Mouse (Mus musculus) heart, adult 2 months (tissue): ENCODE measurements at regions not wholly inside any gene's neighbourhood (a gene's known extent, or its start where the extent isn't known, plus 50 kb on each side); places are given as distances from the start of the nearest gene placed in this dataset.

Experiments used
- DNase-seq, 2 experiments: peaks; one replicate each; pipeline ENCODE4 v3.0.0; 2021
- H3K27ac ChIP-seq: fragments of 200-600 bp; 2 replicates; pipeline ENCODE4 v1.8.1; 2022
- H3K27me3 ChIP-seq: fragments of 200-500 bp; 2 replicates; pipeline ENCODE4 v1.6.1; 2012; ENCODE audit warnings: mild to moderate bottlenecking, low read length, inconsistent platforms, mixed read lengths; ENCODE audit not compliant: control insufficient read depth, insufficient read depth
- H3K36me3 ChIP-seq: fragments of 200-500 bp; 2 replicates; pipeline ENCODE4 v1.6.1; 2012; ENCODE audit warnings: low read length, inconsistent platforms; ENCODE audit not compliant: control insufficient read depth, insufficient read depth
- H3K4me1 ChIP-seq: fragments of 200-500 bp; 2 replicates; pipeline ENCODE4 v1.6.1; 2011; ENCODE audit warnings: low read length; ENCODE audit not compliant: control insufficient read depth, insufficient read depth
- H3K4me3 ChIP-seq: fragments of 200-600 bp; 2 replicates; pipeline ENCODE4 v1.8.1; 2022
- H3K79me2 ChIP-seq: fragments of 200-500 bp; replicated peaks from 2 replicates; pipeline ENCODE4 v1.6.1; 2012; ENCODE audit warnings: mild to moderate bottlenecking, inconsistent platforms, low read length, moderate library complexity, mixed read lengths; ENCODE audit not compliant: control insufficient read depth, insufficient read depth
- H3K9ac ChIP-seq: fragments of 200-500 bp; 2 replicates; pipeline ENCODE4 v1.6.1; 2012; ENCODE audit warnings: low read depth, mild to moderate bottlenecking, control low read depth, inconsistent platforms, low read length, mixed read lengths
- CTCF ChIP-seq: fragments of 200-600 bp; IDR thresholded peaks from 2 replicates; pipeline ENCODE4 v1.8.1; 2022; ENCODE audit warnings: antibody characterized with exemption, mild to moderate bottlenecking, moderate library complexity
- EP300 ChIP-seq: fragments of 200-500 bp; IDR thresholded peaks from 2 replicates; pipeline ENCODE4 v1.6.1; 2011; ENCODE audit warnings: low read depth, low read length, control low read depth; ENCODE audit not compliant: insufficient read depth
- POLR2A ChIP-seq: fragments of 200-500 bp; IDR thresholded peaks from 2 replicates; pipeline ENCODE4 v1.6.1; 2011; ENCODE audit warnings: mild to moderate bottlenecking, low read depth, low read length, control low read depth; ENCODE audit not compliant: insufficient read depth
- WGBS: fragments of 180-500 bp; shearing (Covaris S2); methylation state at CpG from one replicate; pipeline ENCODE4 v1.1.7; 2018; 5-methylcytosine and 5-hydroxymethylcytosine counted together
- intact Hi-C: fragments of 180-260 bp; cut with DNase I; formaldehyde crosslinking; loops from one replicate; pipeline ENCODE4 v1.15.1; 2025

DNA sequence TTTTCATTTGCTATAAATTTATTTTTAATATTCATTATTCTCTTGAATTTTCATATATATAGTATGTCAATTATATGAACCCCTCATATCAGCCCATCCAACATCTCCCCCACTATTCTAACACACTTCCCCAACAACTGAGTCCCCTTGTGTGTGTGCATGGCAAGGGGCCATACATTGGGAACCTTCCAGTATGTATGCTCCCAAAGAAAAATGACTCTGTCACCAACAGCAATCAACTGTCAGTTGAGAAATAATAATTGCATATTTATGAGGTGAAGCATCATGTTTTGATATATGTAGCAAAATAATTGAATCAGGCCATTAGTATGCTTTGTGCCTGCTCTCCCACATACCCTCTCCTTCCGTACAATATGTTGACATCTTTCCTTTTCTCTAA lies 474.7 kb downstream of the Pdcd6ip start:
- DNase-seq, result no peak
- Histone ChIP-seq H3K27me3 (no peaks in the 10 kb centered on the region), H3K9ac (no peak overlapping the region), H3K27ac (no peak overlapping the region), H3K4me1 (no peaks in the 10 kb centered on the region), H3K79me2 (no peaks in the 10 kb centered on the region), H3K36me3 (no peaks in the 10 kb centered on the region), H3K4me3 (no peak overlapping the region)
- WGBS, result 89% methylated on average over 1 of the region's 1 CpGs
- intact Hi-C loops, result no loop called here
- TF ChIP-seq CTCF (no peak), EP300 (no peak), POLR2A (no peak)

DNA sequence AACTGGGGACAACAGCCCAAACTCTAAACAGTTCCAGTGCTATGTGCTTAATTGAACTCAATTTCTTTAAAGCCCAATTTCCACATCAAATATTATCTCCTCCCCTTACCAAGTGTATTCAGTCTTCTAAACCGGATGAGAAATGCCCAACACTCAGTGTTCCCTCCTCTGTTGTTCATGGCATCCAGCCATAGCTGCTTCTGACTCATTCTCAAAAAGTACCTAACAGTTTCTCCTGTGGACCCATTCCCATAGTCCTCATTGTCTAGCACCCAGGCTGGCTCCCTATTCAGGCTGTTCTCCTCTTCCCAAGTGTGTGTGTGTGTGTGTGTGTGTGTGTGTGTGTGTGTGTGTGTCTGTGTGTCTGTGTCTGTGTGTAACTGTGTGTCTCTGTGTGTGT lies 478.7 kb downstream of the Pdcd6ip start:
- H3K27me3 ChIP-seq, result no peaks in the 10 kb centered on the region
- WGBS, result 64% methylated on average over 1 of the region's 1 CpGs
- intact Hi-C loops, result no loop called here
- no peak overlapping the region for H3K4me3 ChIP-seq
- no peak overlapping the region for H3K9ac ChIP-seq
- no peak for DNase-seq
- no peak overlapping the region for H3K27ac ChIP-seq
- no peaks in the 10 kb centered on the region for H3K79me2 ChIP-seq
- no peaks in the 10 kb centered on the region for H3K36me3 ChIP-seq
- no peak for TF ChIP-seq EP300
- no peak for TF ChIP-seq POLR2A
- TF ChIP-seq CTCF, result no peak
- no peaks in the 10 kb centered on the region for H3K4me1 ChIP-seq

DNA sequence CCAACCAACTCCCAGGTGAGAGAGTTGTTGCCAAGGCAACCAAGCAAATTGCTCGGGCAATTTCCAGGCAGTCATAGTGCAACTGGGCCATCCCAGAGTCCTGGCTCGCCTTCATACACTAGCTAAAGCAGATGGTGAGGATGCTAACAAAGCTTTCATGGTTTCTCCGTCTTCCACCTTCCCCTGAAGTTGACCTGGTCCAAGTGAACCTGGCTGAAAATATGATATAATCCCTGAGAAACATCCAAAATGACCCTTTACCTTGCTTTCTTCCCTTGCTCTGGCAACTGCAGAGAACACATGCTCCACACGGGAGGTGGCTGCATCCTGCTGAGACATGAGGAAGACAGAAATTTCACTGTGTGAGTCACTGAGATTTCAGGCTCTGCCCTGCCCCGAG lies 494.1 kb downstream of the Pdcd6ip start:
- no peak for TF ChIP-seq EP300
- TF ChIP-seq POLR2A, result no peak
- H3K79me2 ChIP-seq, result no peaks in the 10 kb centered on the region

DNA sequence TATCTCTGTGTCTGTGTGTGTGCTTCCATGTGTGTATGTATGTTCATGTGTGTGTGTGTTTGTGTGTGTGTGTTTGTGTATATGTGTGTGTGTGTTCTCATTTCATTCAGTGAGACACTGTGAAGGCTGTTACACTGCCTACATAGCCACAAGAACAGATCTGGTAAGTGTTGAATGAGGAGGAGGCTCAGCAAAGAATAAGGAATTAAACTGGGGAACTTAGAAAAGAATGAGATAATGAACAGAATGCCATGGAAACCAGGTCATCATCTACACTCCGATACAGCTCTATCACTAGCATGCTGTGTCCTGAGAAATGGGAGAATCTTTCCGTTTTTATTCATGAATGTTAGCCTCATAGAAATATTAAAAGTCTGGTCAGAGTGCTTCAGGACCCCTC lies 495.7 kb downstream of the Pdcd6ip start:
- no peak overlapping the region for H3K27ac ChIP-seq
- DNase-seq, result no peak
- no peak overlapping the region for H3K9ac ChIP-seq
- WGBS, result 70% methylated on average over 2 of the region's 2 CpGs
- intact Hi-C loops, result no loop called here
- TF ChIP-seq POLR2A (no peak), EP300 (no peak), CTCF (no peak)
- no peak overlapping the region for H3K4me3 ChIP-seq
- no peaks in the 10 kb centered on the region for H3K79me2 ChIP-seq
- no peaks in the 10 kb centered on the region for H3K4me1 ChIP-seq
- no peaks in the 10 kb centered on the region for H3K27me3 ChIP-seq
- no peaks in the 10 kb centered on the region for H3K36me3 ChIP-seq

More for the DNA sequence above, 494.1 kb downstream of the Pdcd6ip start:
- intact Hi-C loops, result no loop called here
- H3K27me3 ChIP-seq, result no peaks in the 10 kb centered on the region
- no peaks in the 10 kb centered on the region for H3K4me1 ChIP-seq
- H3K36me3 ChIP-seq, result no peaks in the 10 kb centered on the region
- no peak overlapping the region for H3K4me3 ChIP-seq
- no peak for DNase-seq
- no peak overlapping the region for H3K27ac ChIP-seq
- no peak overlapping the region for H3K9ac ChIP-seq
- 54% methylated on average over 5 of the region's 5 CpGs for WGBS

DNA sequence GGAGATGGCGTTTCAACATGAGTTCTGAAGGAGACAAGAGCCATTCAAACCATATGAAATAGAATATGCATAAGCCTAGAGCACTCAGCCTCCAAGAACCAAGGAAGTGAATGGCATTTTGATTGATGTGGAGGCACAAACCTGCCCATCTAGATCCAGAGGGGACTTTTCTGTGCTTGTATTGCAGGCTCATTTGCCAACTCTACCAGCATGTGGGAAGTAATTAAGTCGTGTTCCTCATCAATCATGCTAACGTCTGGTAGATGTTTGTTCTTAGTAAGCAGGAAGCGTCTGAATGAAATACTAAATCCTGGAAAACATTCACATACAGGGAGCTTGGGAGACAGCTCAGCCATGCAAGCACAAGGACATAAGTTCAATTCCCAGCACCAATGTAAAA lies 499.9 kb downstream of the Pdcd6ip start:
- Histone ChIP-seq H3K27ac (no peak overlapping the region), H3K36me3 (no peaks in the 10 kb centered on the region), H3K9ac (no peak overlapping the region), H3K4me1 (no peaks in the 10 kb centered on the region), H3K27me3 (no peaks in the 10 kb centered on the region), H3K4me3 (no peak overlapping the region), H3K79me2 (no peaks in the 10 kb centered on the region)
- 74% methylated on average over 4 of the region's 4 CpGs for WGBS
- no peak for DNase-seq
- intact Hi-C loops, result no loop called here
- TF ChIP-seq POLR2A (no peak), CTCF (no peak), EP300 (no peak)

DNA sequence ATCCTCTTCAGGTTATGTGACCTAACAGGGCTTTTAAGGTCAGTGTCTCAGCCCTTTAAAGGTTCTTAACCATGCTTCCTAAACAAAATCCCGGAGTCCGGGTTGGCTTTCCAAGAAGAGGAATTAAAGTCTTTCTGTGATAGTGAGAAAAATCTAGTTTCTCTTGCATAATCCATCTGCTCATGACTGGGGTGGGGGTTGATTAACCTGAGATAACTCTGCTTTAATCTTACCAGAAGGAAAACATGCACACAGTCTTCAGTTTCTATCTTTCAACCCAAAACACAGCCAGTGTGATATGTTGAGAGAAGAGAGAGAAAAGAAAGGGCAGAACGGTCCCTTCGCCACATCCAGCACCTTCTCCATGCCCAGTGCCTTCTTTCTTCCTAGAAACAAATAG lies 508.8 kb downstream of the Pdcd6ip start:
- no peak overlapping the region for H3K4me3 ChIP-seq
- TF ChIP-seq CTCF (no peak), EP300 (no peak), POLR2A (no peak)
- H3K27me3 ChIP-seq, result no peaks in the 10 kb centered on the region
- intact Hi-C loops, result no loop called here
- H3K4me1 ChIP-seq, result no peaks in the 10 kb centered on the region
- no peak overlapping the region for H3K27ac ChIP-seq
- WGBS, result 88% methylated on average over 4 of the region's 4 CpGs
- no peak overlapping the region for H3K9ac ChIP-seq
- H3K36me3 ChIP-seq, result no peaks in the 10 kb centered on the region
- H3K79me2 ChIP-seq, result no peaks in the 10 kb centered on the region
- no peak for DNase-seq
